Comparison of ENCODE assay signal across 21 mouse cellular contexts in the genomic region with DNA sequence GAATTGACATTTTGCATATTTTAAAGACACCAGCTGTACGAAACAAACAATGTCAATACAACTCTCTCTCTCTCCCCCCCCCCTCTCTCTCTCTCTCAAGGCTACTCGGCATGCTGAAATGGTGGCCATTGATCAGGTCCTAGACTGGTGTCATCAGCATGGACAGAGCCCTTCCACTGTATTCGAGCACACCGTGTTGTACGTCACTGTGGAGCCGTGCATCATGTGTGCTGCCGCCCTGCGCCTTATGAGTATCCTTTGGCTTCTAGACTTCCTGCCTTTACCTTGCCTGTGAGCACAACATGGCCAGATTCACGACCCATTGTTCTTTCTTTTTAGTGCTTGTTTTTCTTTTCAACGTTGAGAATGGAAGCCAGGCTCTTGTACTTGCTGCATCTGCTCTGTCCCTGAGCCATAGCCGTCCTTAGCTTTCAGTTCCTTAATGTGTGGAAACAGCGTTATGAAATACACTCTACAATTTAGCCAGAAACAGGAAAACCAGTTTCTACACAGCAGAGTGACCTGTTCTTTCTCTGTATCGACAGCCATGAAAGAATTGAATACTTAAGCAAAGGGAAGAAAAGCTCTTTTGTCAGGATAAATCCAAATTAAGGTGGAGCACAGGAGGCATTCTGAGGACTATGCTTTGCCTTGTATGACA.
"Had no signal": no experiment of that assay in that cellular context is flagged by ENCODE, and none has a peak within 500 bp of the region (broad histone marks: within the 10 kb centered on the region; RNA-seq: fewer than 3 reads in every experiment).

No protein-coding gene starts in this region.

- H3K27ac ChIP-seq: intestine, embryonic 15.5 days; kidney, embryonic 15.5 days; liver, embryonic 14.5 days; lung, embryonic 15.5 days; midbrain, embryonic 10.5 days; midbrain, embryonic 13.5 days; neural tube, embryonic 12.5 days; neural tube, embryonic 15.5 days; stomach, embryonic 15.5 days had no signal

- H3K27me3 ChIP-seq: intestine, embryonic 15.5 days; kidney, embryonic 15.5 days; lung, embryonic 15.5 days; midbrain, embryonic 13.5 days; neural tube, embryonic 12.5 days; neural tube, embryonic 15.5 days; stomach, embryonic 15.5 days had no signal

- ATAC-seq: intestine, embryonic 15.5 days; midbrain, embryonic 13.5 days had no signal

- H3K36me3 ChIP-seq: intestine, embryonic 15.5 days had no signal

- H3K4me2 ChIP-seq: intestine, embryonic 15.5 days; kidney, embryonic 15.5 days; lung, embryonic 15.5 days; midbrain, embryonic 13.5 days; neural tube, embryonic 12.5 days; neural tube, embryonic 15.5 days; stomach, embryonic 15.5 days had no signal

- H3K4me1 ChIP-seq: intestine, embryonic 15.5 days; neural tube, embryonic 12.5 days; stomach, embryonic 15.5 days had no signal

- H3K9ac ChIP-seq: intestine, embryonic 15.5 days; kidney, embryonic 15.5 days; liver, embryonic 14.5 days; lung, embryonic 15.5 days; midbrain, embryonic 13.5 days; neural tube, embryonic 12.5 days; neural tube, embryonic 15.5 days; stomach, embryonic 15.5 days had no signal

- DNase-seq: kidney, adult 11 months; kidney, adult 8-10 months; kidney, postnatal 10 days; kidney, postnatal 36 days; left cerebral cortex, postnatal 4 days; lung, adult 18-20 months; lung, postnatal 10 days; lung, postnatal 36 days; right cerebral cortex, adult 18-20 months; right cerebral cortex, postnatal 14 days; right cerebral cortex, postnatal 4 days; thymus, postnatal 25 days had no signal

- H3K9me3 ChIP-seq: intestine, embryonic 15.5 days; kidney, embryonic 15.5 days; lung, embryonic 15.5 days; midbrain, embryonic 10.5 days; midbrain, embryonic 13.5 days; neural tube, embryonic 12.5 days; neural tube, embryonic 15.5 days; stomach, embryonic 15.5 days had no signal

- H3K4me3 ChIP-seq: intestine, embryonic 15.5 days; kidney, embryonic 15.5 days; lung, embryonic 15.5 days; midbrain, embryonic 10.5 days; midbrain, embryonic 13.5 days; neural tube, embryonic 12.5 days; neural tube, embryonic 15.5 days; stomach, embryonic 15.5 days had no signal
